Mouse (Mus musculus) heart, postnatal 0 days (tissue): ENCODE data around the gene Cdh1. TPM values are rescaled to one million over a fixed set of nuclear protein-coding genes. Genes with fewer than 3 reads are reported as not detected.

Experiments
- ATAC-seq: fragments of 200-750 bp; cut with Nextera tagmentation; 2 replicates; pipeline ENCODE4 v1.8.0; 2017; ENCODE audit warnings: low read depth, moderate number of reproducible peaks, moderate library complexity; ENCODE audit not compliant: insufficient read depth
- DNase-seq: peaks from one replicate; pipeline ENCODE4 v3.0.0-alpha.2; 2016; ENCODE audit warnings: low spot score
- H3K27ac ChIP-seq: fragments of 300-500 bp; sonication (generic); 2 replicates; pipeline ENCODE4 v1.5.1; 2014; ENCODE audit warnings: low read depth, mild to moderate bottlenecking
- H3K27me3 ChIP-seq: fragments of 300-500 bp; sonication (generic); 2 replicates; pipeline ENCODE4 v1.6.1; 2014; ENCODE audit warnings: low read length, mixed read lengths; ENCODE audit not compliant: control insufficient read depth, insufficient read depth
- H3K36me3 ChIP-seq: fragments of 300-500 bp; sonication (generic); replicated peaks from 2 replicates; pipeline ENCODE4 v1.6.1; 2014; ENCODE audit warnings: low read length, mixed read lengths; ENCODE audit not compliant: control insufficient read depth, insufficient read depth
- H3K4me1 ChIP-seq: fragments of 300-500 bp; sonication (generic); 2 replicates; pipeline ENCODE4 v1.6.1; 2014; ENCODE audit warnings: antibody characterized with exemption; ENCODE audit not compliant: control insufficient read depth, insufficient read depth
- H3K4me2 ChIP-seq: fragments of 300-500 bp; sonication (generic); 2 replicates; pipeline ENCODE4 v1.6.1; 2014; ENCODE audit warnings: low read depth, mild to moderate bottlenecking, low read length, moderate library complexity
- H3K4me3 ChIP-seq: fragments of 300-500 bp; sonication (generic); 2 replicates; pipeline ENCODE4 v1.5.1; 2014; ENCODE audit warnings: low read depth, low read length
- H3K9ac ChIP-seq: fragments of 300-500 bp; sonication (generic); replicated peaks from 2 replicates; pipeline ENCODE4 v1.6.1; 2014; ENCODE audit warnings: low read depth, low read length, mixed read lengths
- H3K9me3 ChIP-seq: fragments of 300-500 bp; sonication (generic); replicated peaks from 2 replicates; pipeline ENCODE4 v1.6.1; 2016; ENCODE audit warnings: low read length; ENCODE audit not compliant: control insufficient read depth
- CTCF ChIP-seq: IDR thresholded peaks from 2 replicates; pipeline ENCODE4 v1.5.1; 2016; ENCODE audit warnings: antibody characterized with exemption, control low read depth, low read depth
- EP300 ChIP-seq: IDR thresholded peaks from 2 replicates; pipeline ENCODE4 v1.6.1; 2016; ENCODE audit warnings: antibody characterized with exemption, low read depth
- WGBS: fragments of 180-500 bp; shearing (Covaris S2); extraction: QIAGEN DNeasy Blood & Tissue Kit; methylation state at CpG from one replicate; pipeline ENCODE4 v1.1.7; 2014; 5-methylcytosine and 5-hydroxymethylcytosine counted together
- polyA plus RNA-seq: library from polyadenylated mRNA; unstranded; fragments of >200 nt; fragmentation: Nextera tagmentation; extraction: Ambion mirVana; gene quantifications from 2 replicates; pipeline ENCODE4 v1.2.1, GENCODE M21; 2015
- total RNA-seq: library from RNA; depleted of rRNA; stranded (reverse); fragments of >200 nt; gene quantifications from 2 replicates; pipeline ENCODE4 v1.2.3, GENCODE M21; 2014; ENCODE audit warnings: low replicate concordance; rRNA removed

The Cdh1 gene
- total and polyA plus RNA-seq, 2 experiments from 2014 or later, result 0.19 to 1.9 TPM

DNA sequence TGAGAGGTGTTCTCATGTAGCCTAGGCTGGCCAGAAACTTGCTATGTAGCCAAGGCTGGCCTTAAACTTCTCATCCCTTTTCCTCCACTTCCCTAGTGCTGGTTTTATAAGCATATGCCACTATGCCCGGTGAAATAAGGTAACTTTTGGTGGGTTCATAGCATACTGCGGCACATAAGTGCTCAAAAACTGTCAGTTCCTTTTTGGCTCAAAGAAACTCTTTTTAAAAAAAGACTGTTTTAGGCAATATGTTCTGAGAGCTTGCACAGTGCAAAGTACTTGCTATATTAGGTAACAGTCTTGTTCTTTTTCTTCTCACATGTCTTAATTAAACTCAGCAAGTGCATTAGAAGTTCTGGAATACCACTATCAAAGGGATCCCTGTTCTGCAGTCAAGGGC lies 106.9 kb downstream of the Cdh1 start:
- 92% methylated on average over 2 of the region's 2 CpGs for WGBS
- Histone ChIP-seq H3K27me3 (no peaks in the 10 kb centered on the region), H3K9me3 (no peaks in the 10 kb centered on the region), H3K27ac (no peak overlapping the region), H3K36me3 (no peaks in the 10 kb centered on the region; the same call in 1 of the 2 replicates), H3K4me3 (no peak overlapping the region), H3K4me2 (no peak overlapping the region), H3K9ac (no peak overlapping the region), H3K4me1 (peaks cover 7% of the 10 kb centered on the region; the same call in 1 of the 2 replicates)
- no peak for ATAC-seq
- no peak for DNase-seq
- no peak for TF ChIP-seq CTCF
- no peak for TF ChIP-seq EP300

DNA sequence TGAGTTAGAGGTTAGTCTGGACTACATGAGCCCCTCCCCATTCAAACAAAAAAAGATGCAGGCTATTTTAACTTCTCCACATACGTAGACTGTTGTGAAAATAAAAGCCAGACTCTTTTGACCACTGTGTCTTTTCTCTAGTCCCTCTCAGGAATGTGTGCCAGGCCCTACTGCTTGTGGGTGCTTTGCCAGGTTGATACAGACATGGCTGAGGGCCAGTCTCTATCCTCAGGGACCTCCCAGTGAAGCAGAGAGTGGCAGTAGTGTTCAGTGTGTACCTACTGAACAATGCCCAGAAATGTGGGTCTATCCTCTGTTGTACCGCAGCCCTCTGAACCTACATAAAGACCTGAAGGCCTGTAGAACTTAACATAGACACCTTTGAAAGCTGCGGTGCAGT lies 109.3 kb downstream of the Cdh1 start:
- H3K27me3 ChIP-seq, result no peaks in the 10 kb centered on the region
- H3K4me2 ChIP-seq, result no peak overlapping the region
- no peak overlapping the region for H3K4me3 ChIP-seq
- peaks cover 7% of the 10 kb centered on the region; the same call in 1 of the 2 replicates for H3K4me1 ChIP-seq
- 66% methylated on average over 3 of the region's 3 CpGs for WGBS
- no peak for ATAC-seq
- DNase-seq, result no peak
- H3K9ac ChIP-seq, result no peak overlapping the region
- TF ChIP-seq CTCF (no peak), EP300 (no peak)
- H3K36me3 ChIP-seq, result peaks cover 7% of the 10 kb centered on the region; the same call in 1 of the 2 replicates
- peak overlapping the region; percentile 41; the same call in 1 of the 2 replicates for H3K27ac ChIP-seq
- H3K9me3 ChIP-seq, result no peaks in the 10 kb centered on the region

DNA sequence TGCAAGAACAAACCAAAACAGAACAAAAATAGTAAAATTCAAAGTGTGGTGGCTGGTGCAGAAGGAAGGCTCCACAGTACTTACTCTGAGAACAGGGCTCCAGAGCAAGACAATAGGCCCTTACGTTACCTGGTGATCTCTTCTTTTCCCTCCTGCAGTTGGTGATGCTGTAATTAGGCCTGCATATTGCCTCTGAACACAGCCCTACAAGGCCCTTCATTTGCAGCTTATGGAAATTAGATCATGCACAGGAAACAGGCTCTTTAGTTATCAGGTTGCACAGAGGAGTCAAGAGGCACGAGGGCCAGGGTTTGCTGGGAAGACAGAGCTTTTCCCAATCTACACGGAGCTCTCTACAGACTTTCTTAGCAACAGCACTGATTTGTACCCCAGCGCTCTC lies 111.1 kb downstream of the Cdh1 start:
- DNase-seq, result no peak
- Histone ChIP-seq H3K4me1 (peaks cover 7% of the 10 kb centered on the region; the same call in 1 of the 2 replicates), H3K4me2 (no peak overlapping the region), H3K9ac (no peak overlapping the region; the same call in 1 of the 2 replicates), H3K27ac (peak overlapping the region; percentile 55), H3K36me3 (peaks cover 7% of the 10 kb centered on the region; the same call in 1 of the 2 replicates), H3K27me3 (no peaks in the 10 kb centered on the region), H3K9me3 (no peaks in the 10 kb centered on the region), H3K4me3 (no peak overlapping the region)
- no peak for TF ChIP-seq CTCF
- no peak for TF ChIP-seq EP300
- WGBS, result 20% methylated on average over 4 of the region's 4 CpGs
- ATAC-seq, result peak; percentile 31; the same call in 1 of the 2 replicates

DNA sequence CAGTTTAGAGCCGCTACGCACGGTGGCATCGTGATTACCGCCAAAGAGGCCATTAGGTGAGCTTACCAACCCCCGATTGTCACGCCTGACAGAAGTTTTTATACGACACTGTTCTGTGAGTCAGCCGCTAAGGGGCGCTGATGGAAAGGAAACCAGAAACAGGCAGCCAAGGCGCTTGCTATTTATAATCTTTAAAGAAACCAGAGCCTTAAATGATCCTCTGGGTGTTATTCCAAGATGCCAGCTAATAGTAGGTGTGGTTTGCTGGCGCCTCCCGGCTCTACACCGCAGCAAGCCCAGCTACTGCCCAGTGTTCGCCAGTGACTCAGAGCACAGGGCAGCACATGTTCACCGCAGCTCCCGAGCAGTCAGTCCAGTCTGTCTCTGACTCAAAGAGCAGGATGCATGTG lies 114.9 kb downstream of the Cdh1 start:
- 8% methylated on average over 17 of the region's 17 CpGs for WGBS
- Histone ChIP-seq H3K9ac (no peak overlapping the region), H3K4me3 (peak overlapping the region; percentile 17; the same call in 1 of the 2 replicates), H3K4me2 (peak overlapping the region; percentile 51), H3K4me1 (peaks cover 7% of the 10 kb centered on the region; the same call in 1 of the 2 replicates), H3K36me3 (0 out of 2 replicates have a peak, but pooled peaks cover 12% of the 10 kb centered on the region), H3K27ac (no peak overlapping the region; the same call in 1 of the 2 replicates), H3K9me3 (no peaks in the 10 kb centered on the region), H3K27me3 (no peaks in the 10 kb centered on the region)
- TF ChIP-seq EP300 (no peak), CTCF (peak; percentile 78)
- peak; percentile 89 for DNase-seq
- ATAC-seq, result peak; percentile 87

Other genes with a start within 250 kb of the Cdh1 start
- gene Zfp90, start 188.0 kb upstream of the Cdh1 start, total RNA-seq, result 8.7 and 11.5 TPM in 2 replicates
- gene Zfp90, start 188.0 kb upstream of the Cdh1 start, polyA plus RNA-seq, result 8.2 and 10.7 TPM in 2 replicates
- gene 6030452D12Rik, start 102.8 kb upstream of the Cdh1 start, total RNA-seq, result not detected in 2 replicates
- gene 6030452D12Rik, start 102.8 kb upstream of the Cdh1 start, polyA plus RNA-seq, result not detected in 2 replicates
- gene Cdh3, start 92.5 kb upstream of the Cdh1 start, total RNA-seq, result 9.2 and 11.4 TPM in 2 replicates
- gene Cdh3, start 92.5 kb upstream of the Cdh1 start, polyA plus RNA-seq, result 4.3 and 4.5 TPM in 2 replicates
- gene Gm10073, start 29.9 kb upstream of the Cdh1 start, total RNA-seq, result 70.8 and 80.8 TPM in 2 replicates
- gene Gm10073, start 29.9 kb upstream of the Cdh1 start, polyA plus RNA-seq, result 6.2 and 6.5 TPM in 2 replicates
- 8.0 and 13.5 TPM in 2 replicates for gene Tango6, start 79.7 kb downstream of the Cdh1 start, total RNA-seq
- 4.0 and 4.3 TPM in 2 replicates for gene Tango6, start 79.7 kb downstream of the Cdh1 start, polyA plus RNA-seq